Mouse (Mus musculus): ENCODE measurements around the gene Pigyl. TPM values are rescaled to one million over a fixed set of nuclear protein-coding genes. Genes with fewer than 3 reads are reported as not detected.
"Not testable (repeated sequence)": the region's sequence is repeated elsewhere in the genome, so short reads cannot be mapped to it uniquely, and the experiment has no call there.

Pigyl gene
- total RNA-seq, 2 experiments from 2014 or later, result 45.4 to 48.3 TPM

- no peak for DNase-seq (ENCODE audit: low spot score in 2 of 2)
Measured at GRCm38 (mm10) chr9:22136765-22137547, 19.7 kb upstream of the Pigyl start.

GRCm38 (mm10) chr9:22138480-22138879, 18.2 kb upstream of the Pigyl start:
- peak in 1 of 2 experiments; percentile 54 for DNase-seq (ENCODE audit: low spot score in 2 of 2)

GRCm38 (mm10) chr9:22139746-22140145, 16.9 kb upstream of the Pigyl start:
- no peak for DNase-seq (ENCODE audit: low spot score in 2 of 2)

GRCm38 (mm10) chr9:22143108-22144037, 13.3 kb upstream of the Pigyl start:
- DNase-seq (ENCODE audit: low spot score in 2 of 2), result peak; percentile 81 to 93

- no peak for DNase-seq (ENCODE audit: low spot score in 2 of 2)
Measured at GRCm38 (mm10) chr9:22144304-22144965, 12.2 kb upstream of the Pigyl start.

- DNase-seq (ENCODE audit: low spot score in 2 of 2), result no peak
Measured at GRCm38 (mm10) chr9:22149426-22150248, 7.0 kb upstream of the Pigyl start.

- not testable (repeated sequence) for DNase-seq (ENCODE audit: low spot score in 2 of 2)
Measured at GRCm38 (mm10) chr9:22150249-22150693, 6.4 kb upstream of the Pigyl start.

GRCm38 (mm10) chr9:22150946-22151345, 5.7 kb upstream of the Pigyl start:
- DNase-seq (ENCODE audit: low spot score in 2 of 2), result no peak

- no peak for DNase-seq (ENCODE audit: low spot score in 2 of 2)
Measured at GRCm38 (mm10) chr9:22153810-22154209, 2.8 kb upstream of the Pigyl start.

GRCm38 (mm10) chr9:22155614-22156013, 1.0 kb upstream of the Pigyl start:
- DNase-seq (ENCODE audit: low spot score in 2 of 2), result peak in 1 of 2 experiments; percentile 78

- DNase-seq (ENCODE audit: low spot score in 2 of 2), result peak; percentile 7 to 19
Measured at GRCm38 (mm10) chr9:22157516-22158265, 1.0 kb downstream of the Pigyl start.

GRCm38 (mm10) chr9:22161299-22161698, 4.7 kb downstream of the Pigyl start:
- no peak for DNase-seq (ENCODE audit: low spot score in 2 of 2)

- no peak for DNase-seq (ENCODE audit: low spot score in 2 of 2)
Measured at GRCm38 (mm10) chr9:22162305-22162704, 5.7 kb downstream of the Pigyl start.

- no peak for DNase-seq (ENCODE audit: low spot score in 2 of 2)
Measured at GRCm38 (mm10) chr9:22162912-22163311, 6.3 kb downstream of the Pigyl start.

GRCm38 (mm10) chr9:22164711-22165668, 8.3 kb downstream of the Pigyl start:
- DNase-seq (ENCODE audit: low spot score in 2 of 2), result peak; percentile 53 to 61

- DNase-seq (ENCODE audit: low spot score in 2 of 2), result no peak
Measured at GRCm38 (mm10) chr9:22165964-22166363, 9.3 kb downstream of the Pigyl start.

GRCm38 (mm10) chr9:22166686-22167085, 10.0 kb downstream of the Pigyl start:
- no peak for DNase-seq (ENCODE audit: low spot score in 2 of 2)

- DNase-seq (ENCODE audit: low spot score in 2 of 2), result no peak
Measured at GRCm38 (mm10) chr9:22167751-22168150, 11.1 kb downstream of the Pigyl start.

GRCm38 (mm10) chr9:22169327-22169726, 12.7 kb downstream of the Pigyl start:
- DNase-seq (ENCODE audit: low spot score in 2 of 2), result no peak
